Mouse (Mus musculus) gastrocnemius, adult 8-10 months (tissue): ENCODE data around the gene Arl13b. TPM values are rescaled to one million over a fixed set of nuclear protein-coding genes. Genes with fewer than 3 reads are reported as not detected.

Experiments
- DNase-seq, 2 experiments: peaks; one replicate each; pipeline ENCODE4 v3.0.0; 2022; ENCODE audit warnings: low spot score in 2 of 2
- total RNA-seq, 4 experiments: library from RNA; stranded (reverse); gene quantifications; 2 replicates each; pipeline ENCODE4 v1.2.4; 2022

Gene Arl13b
- total RNA-seq, 4 experiments from 2014 or later, result 2.3 to 6.2 (median 3.2) TPM

- no peak for DNase-seq
These were observed 32.3 kb downstream of the Arl13b start, which contains the start of gene Stx19 for GRCm38 (mm10) chr16:62814491-62814890. TSS of gene Stx19 (plus strand) at chr16:62814676.

GRCm38 (mm10) chr16:62813790-62814189, 33.0 kb downstream of the Arl13b start:
- DNase-seq, result no peak

GRCm38 (mm10) chr16:62810855-62811254, 36.0 kb downstream of the Arl13b start:
- no peak for DNase-seq

- DNase-seq, result no peak
These were observed 39.4 kb downstream of the Arl13b start for GRCm38 (mm10) chr16:62807249-62807979.

- DNase-seq, result no peak
These were observed 42.2 kb downstream of the Arl13b start for GRCm38 (mm10) chr16:62804621-62805020.

GRCm38 (mm10) chr16:62799839-62800238, 47.0 kb downstream of the Arl13b start:
- no peak for DNase-seq

GRCm38 (mm10) chr16:62799426-62799825, 47.4 kb downstream of the Arl13b start:
- no peak for DNase-seq

- DNase-seq, result no peak
These were observed 48.0 kb downstream of the Arl13b start for GRCm38 (mm10) chr16:62798808-62799207.

GRCm38 (mm10) chr16:62796608-62797007, 50.2 kb downstream of the Arl13b start:
- DNase-seq, result no peak

- DNase-seq, result peak; percentile 85 to 91
These were observed 60.1 kb downstream of the Arl13b start, which contains the start of gene Nsun3 for GRCm38 (mm10) chr16:62786621-62787331. TSS of gene Nsun3 (minus strand) at chr16:62786818.

GRCm38 (mm10) chr16:62782229-62782628, 64.6 kb downstream of the Arl13b start:
- no peak for DNase-seq

- DNase-seq, result no peak
These were observed 68.6 kb downstream of the Arl13b start for GRCm38 (mm10) chr16:62778282-62778681.

- DNase-seq, result no peak
These were observed 70.8 kb downstream of the Arl13b start for GRCm38 (mm10) chr16:62776034-62776433.

GRCm38 (mm10) chr16:62773462-62773861, 73.4 kb downstream of the Arl13b start:
- no peak for DNase-seq

- no peak for DNase-seq
These were observed 88.5 kb downstream of the Arl13b start for GRCm38 (mm10) chr16:62758340-62758739.

- DNase-seq, result no peak
These were observed 91.5 kb downstream of the Arl13b start for GRCm38 (mm10) chr16:62755307-62755706.

GRCm38 (mm10) chr16:62753597-62753996, 93.2 kb downstream of the Arl13b start:
- no peak for DNase-seq

- DNase-seq, result no peak
These were observed 93.8 kb downstream of the Arl13b start for GRCm38 (mm10) chr16:62753079-62753478.

GRCm38 (mm10) chr16:62745875-62746274, 101.0 kb downstream of the Arl13b start:
- no peak for DNase-seq
